Mouse (Mus musculus) forebrain, embryonic 15.5 days (tissue): ENCODE measurements around the gene AC124108.1. TPM values are rescaled to one million over a fixed set of nuclear protein-coding genes. Genes with fewer than 3 reads are reported as not detected.
A peak's percentile ranks its signal among the peaks of the same experiment; 100 is the strongest.

Source experiments
- ATAC-seq: fragments of 200-750 bp; cut with Nextera tagmentation; replicated peaks from 2 replicates; pipeline ENCODE4 v1.8.0; 2017; ENCODE audit warnings: mild to moderate bottlenecking, moderate TSS enrichment, moderate library complexity
- H3K27ac ChIP-seq: fragments of 300-500 bp; sonication (generic); replicated peaks from 2 replicates; pipeline ENCODE4 v1.5.1; 2015; ENCODE audit warnings: mild to moderate bottlenecking, inconsistent platforms
- H3K27me3 ChIP-seq: fragments of 300-500 bp; sonication (generic); 2 replicates; pipeline ENCODE4 v1.6.1; 2015; ENCODE audit warnings: inconsistent platforms
- H3K36me3 ChIP-seq: fragments of 300-500 bp; sonication (generic); 2 replicates; pipeline ENCODE4 v1.6.1; 2015; ENCODE audit warnings: mild to moderate bottlenecking, inconsistent platforms
- H3K4me1 ChIP-seq: fragments of 300-500 bp; sonication (generic); 2 replicates; pipeline ENCODE4 v1.6.1; 2015; ENCODE audit warnings: inconsistent platforms
- H3K4me2 ChIP-seq: fragments of 300-500 bp; sonication (generic); replicated peaks from 2 replicates; pipeline ENCODE4 v1.6.1; 2015; ENCODE audit warnings: mild to moderate bottlenecking, inconsistent platforms
- H3K4me3 ChIP-seq: fragments of 300-500 bp; sonication (generic); 2 replicates; pipeline ENCODE4 v1.5.1; 2015; ENCODE audit warnings: mild to moderate bottlenecking, inconsistent platforms
- H3K9ac ChIP-seq: fragments of 300-500 bp; sonication (generic); replicated peaks from 2 replicates; pipeline ENCODE4 v1.6.1; 2015; ENCODE audit warnings: mild to moderate bottlenecking, inconsistent platforms
- H3K9me3 ChIP-seq: fragments of 300-500 bp; sonication (generic); 2 replicates; pipeline ENCODE4 v1.6.1; 2016; ENCODE audit warnings: inconsistent platforms
- WGBS: fragments of 180-500 bp; shearing (Covaris S2); methylation state at CpG from one replicate; pipeline ENCODE4 v1.1.7; 2015; ENCODE audit warnings: mixed read lengths; 5-methylcytosine and 5-hydroxymethylcytosine counted together
- microRNA counts: library from miRNA; unstranded; fragments of <30 nt; microRNA quantifications from one replicate; lab custom pipeline; 2016
- microRNA-seq: library from miRNA; unstranded; fragments of <30 nt; microRNA quantifications from one replicate; pipeline ENCODE4, GENCODE M21; 2016
- polyA plus RNA-seq: library from polyadenylated mRNA; unstranded; fragments of >200 nt; fragmentation: Nextera tagmentation; extraction: Ambion mirVana; gene quantifications from 2 replicates; pipeline ENCODE4 v1.2.1, GENCODE M21; 2015

AC124108.1 gene
- polyA plus RNA-seq, 1 experiment from 2014 or later: 2.5 TPM

DNA sequence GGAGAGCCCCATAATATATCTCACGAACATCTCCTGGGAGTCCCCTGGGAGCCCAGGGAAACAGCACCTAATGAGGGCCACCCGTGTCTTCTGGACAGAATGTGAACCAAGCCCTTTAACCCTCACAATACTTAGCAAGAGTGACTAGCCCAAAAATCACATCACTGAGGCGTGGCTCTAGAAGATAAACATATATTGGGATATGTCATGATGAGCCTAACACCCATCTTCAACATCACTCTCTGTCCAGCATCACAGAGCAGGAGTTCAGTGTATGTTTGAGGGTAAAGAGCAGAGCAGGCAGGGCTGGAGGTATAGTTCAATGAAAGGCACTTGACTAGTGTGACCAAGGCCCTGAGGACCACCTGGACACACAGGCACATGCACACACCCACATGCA lies 38.4 kb downstream of the AC124108.1 start, which contains the start of gene Gm10188:
TSS of gene Gm10188 (minus strand) at position 101 of the 400 bp plus-strand sequence.
- 91% methylated on average over 3 of the region's 3 CpGs for WGBS
- Histone ChIP-seq H3K27ac (no peak within 1 kb of the TSS), H3K9ac (no peak within 1 kb of the TSS), H3K4me2 (no peak within 1 kb of the TSS), H3K27me3 (no peaks in the 10 kb centered on the region), H3K4me1 (peaks cover 3% of the 10 kb centered on the region; the same call in 1 of the 2 replicates), H3K9me3 (no peaks in the 10 kb centered on the region), H3K36me3 (no peaks in the 10 kb centered on the region), H3K4me3 (no peak within 1 kb of the TSS)
- no peak for ATAC-seq

DNA sequence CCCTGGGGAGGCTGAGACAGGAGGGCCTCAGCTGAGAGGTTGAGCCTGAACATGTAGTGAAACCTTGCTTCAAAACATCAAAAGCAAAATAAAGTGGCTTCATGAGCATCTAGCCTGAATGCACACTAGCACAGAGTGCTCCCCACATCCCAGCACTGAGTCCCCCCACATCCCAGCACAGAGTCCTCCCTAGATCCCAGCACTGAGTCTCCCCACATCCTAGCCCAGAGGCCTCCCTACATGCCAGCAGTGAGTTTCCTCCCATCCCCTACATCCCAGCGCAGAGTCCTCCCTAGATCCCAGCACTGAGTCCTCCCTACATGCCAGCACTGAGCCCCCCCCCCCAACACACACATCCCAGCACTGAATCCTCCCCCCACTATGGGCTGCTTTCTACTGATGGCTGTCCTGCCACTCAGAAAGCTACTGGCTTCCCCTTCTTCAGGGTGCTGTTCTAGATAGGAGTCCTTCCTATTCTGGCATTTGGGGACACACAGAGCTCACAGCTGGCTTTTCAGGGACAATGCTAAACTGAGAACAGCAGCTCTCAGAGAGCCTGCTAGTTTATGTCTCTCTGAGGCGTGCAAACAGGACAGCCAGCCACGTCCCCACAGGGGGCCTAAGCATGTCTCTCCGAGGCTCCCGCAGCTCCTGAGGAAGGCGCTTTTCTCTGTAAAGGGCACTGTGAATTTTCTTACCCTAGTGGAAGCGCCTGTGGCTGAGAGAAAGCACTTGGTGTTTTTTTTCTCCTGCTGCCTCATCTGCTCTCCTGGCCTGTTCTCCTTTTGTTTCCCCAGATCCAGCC lies 40.4 kb downstream of the AC124108.1 start:
- Histone ChIP-seq H3K9ac (no peak overlapping the region), H3K9me3 (no peaks in the 10 kb centered on the region)

DNA sequence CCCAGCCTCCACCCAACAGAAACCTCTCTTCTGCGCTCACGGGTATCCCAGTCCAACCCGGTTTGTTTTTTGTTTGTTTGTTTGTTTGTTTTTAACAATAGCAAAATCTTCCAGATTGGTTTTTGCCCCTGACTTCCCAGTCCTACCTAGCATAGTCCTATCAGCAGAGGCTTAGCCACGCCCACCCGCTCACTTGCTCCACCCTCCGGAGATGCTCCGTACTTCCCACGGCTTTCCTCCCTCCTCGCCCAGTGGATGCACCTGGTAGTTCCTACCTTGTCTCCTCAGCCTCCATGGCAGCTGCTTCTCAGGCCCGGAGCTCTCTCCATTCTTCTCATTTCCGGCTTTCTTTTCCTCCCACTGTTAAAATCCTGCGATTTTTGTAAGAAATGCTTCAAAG lies 42.3 kb downstream of the AC124108.1 start:
- WGBS: 21% methylated on average over 12 of the region's 12 CpGs
- no peaks in the 10 kb centered on the region for H3K36me3 ChIP-seq
- no peak overlapping the region for H3K4me2 ChIP-seq
- H3K9me3 ChIP-seq: no peaks in the 10 kb centered on the region
- no peak overlapping the region for H3K4me3 ChIP-seq
- ATAC-seq: 0 out of 2 replicates have a peak, but pooled peaks have one; percentile 61
- H3K4me1 ChIP-seq: peaks cover 3% of the 10 kb centered on the region; the same call in 1 of the 2 replicates
- H3K27me3 ChIP-seq: no peaks in the 10 kb centered on the region
- no peak overlapping the region for H3K27ac ChIP-seq
- no peak overlapping the region for H3K9ac ChIP-seq

More for the DNA sequence above, 40.4 kb downstream of the AC124108.1 start:
- Histone ChIP-seq H3K27ac (0 out of 2 replicates have a peak overlapping the region, but pooled peaks have one; percentile 7), H3K4me3 (no peak overlapping the region), H3K27me3 (no peaks in the 10 kb centered on the region), H3K4me2 (no peak overlapping the region), H3K36me3 (no peaks in the 10 kb centered on the region), H3K4me1 (peaks cover 3% of the 10 kb centered on the region; the same call in 1 of the 2 replicates)
- ATAC-seq: no peak
- 38% methylated on average over 7 of the region's 7 CpGs for WGBS

DNA sequence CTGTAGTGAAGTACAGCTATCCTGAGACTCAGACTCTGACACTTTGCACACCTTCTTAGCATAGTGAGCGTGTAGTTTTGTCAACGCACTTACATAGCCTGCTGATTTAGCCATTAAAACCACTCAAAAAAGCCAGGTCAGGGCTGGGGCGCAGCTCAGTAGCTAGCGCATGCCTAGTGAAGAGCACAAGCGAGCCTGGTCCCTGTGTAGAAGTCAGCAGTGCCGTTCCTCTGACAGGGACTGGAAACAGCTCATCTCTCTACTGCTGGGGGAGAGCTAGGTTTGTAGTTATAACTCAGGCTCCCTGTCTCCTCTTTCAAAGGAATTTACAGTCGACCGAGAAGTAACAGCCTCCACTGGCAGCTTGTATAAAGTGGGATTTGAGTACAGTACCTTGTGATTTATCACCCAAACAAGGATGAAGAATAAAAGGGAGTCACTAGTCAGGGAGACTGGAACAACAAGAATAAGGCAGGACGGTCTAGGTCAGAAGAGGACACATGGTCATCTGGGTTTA lies 43.6 kb downstream of the AC124108.1 start:
- WGBS: 75% methylated on average over 9 of the region's 9 CpGs

DNA sequence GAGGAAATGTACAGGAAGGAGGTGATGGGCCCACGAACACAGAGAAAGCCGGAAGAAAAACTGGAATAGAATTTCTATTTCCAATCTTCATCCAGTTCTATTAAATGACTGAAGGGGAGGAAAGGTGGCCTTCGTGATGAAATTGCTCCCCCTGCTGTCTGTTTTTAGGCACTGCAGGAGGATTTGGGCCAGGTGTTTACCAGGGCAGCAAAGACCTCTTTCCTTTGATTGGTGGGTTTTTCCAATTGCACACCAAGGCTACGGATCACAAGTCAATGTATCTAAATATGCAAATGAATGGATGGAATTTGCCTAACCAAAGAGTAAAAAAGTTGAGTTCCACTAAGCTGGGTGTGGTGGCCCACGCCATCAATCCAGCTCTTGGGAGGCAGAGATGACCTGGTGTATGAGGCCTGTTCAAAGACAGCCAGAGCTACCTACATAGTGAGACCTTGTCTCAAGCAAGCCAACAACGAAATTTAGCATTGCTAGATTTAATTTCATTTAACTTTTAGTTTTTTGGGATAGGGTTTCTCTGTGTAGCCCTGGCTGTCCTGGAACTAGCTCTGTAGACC lies 46.4 kb downstream of the AC124108.1 start:
- no peaks in the 10 kb centered on the region for H3K4me1 ChIP-seq
- H3K27ac ChIP-seq: no peak overlapping the region
- no peak overlapping the region for H3K4me2 ChIP-seq
- H3K36me3 ChIP-seq: no peaks in the 10 kb centered on the region
- no peak for ATAC-seq
- H3K9me3 ChIP-seq: no peaks in the 10 kb centered on the region
- H3K4me3 ChIP-seq: no peak overlapping the region
- no peak overlapping the region for H3K9ac ChIP-seq
- WGBS: 20% methylated on average over 6 of the region's 6 CpGs
- H3K27me3 ChIP-seq: no peaks in the 10 kb centered on the region

More for the DNA sequence above, 43.6 kb downstream of the AC124108.1 start:
- no peak for ATAC-seq
- H3K36me3 ChIP-seq: no peaks in the 10 kb centered on the region
- peaks cover 3% of the 10 kb centered on the region; the same call in 1 of the 2 replicates for H3K4me1 ChIP-seq
- no peaks in the 10 kb centered on the region for H3K9me3 ChIP-seq
- no peak overlapping the region for H3K4me2 ChIP-seq
- H3K9ac ChIP-seq: no peak overlapping the region
- H3K27me3 ChIP-seq: no peaks in the 10 kb centered on the region
- H3K4me3 ChIP-seq: no peak overlapping the region
- no peak overlapping the region for H3K27ac ChIP-seq

DNA sequence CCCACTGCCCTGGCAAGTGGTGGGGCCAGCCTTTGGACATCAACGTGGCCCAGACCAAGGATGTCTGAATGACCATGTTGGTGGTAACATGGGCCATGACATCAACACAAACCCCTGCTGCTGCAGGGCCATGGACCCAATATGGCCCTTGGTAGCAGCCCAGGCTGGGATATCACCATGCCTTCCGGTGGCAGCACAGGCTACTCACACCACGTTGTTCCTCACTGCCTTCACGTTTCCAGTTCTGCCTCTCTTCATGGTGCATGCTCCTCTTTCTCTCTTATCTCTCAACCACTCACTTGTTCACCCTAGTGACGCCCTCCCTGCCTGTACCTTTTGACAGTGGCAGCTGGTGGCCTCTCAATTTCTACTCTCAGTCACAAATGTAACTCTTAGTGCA lies 53.8 kb downstream of the AC124108.1 start:
- Histone ChIP-seq H3K9me3 (no peaks in the 10 kb centered on the region), H3K27ac (no peak overlapping the region), H3K36me3 (no peaks in the 10 kb centered on the region), H3K9ac (no peak overlapping the region), H3K4me3 (no peak overlapping the region), H3K4me1 (no peaks in the 10 kb centered on the region), H3K27me3 (no peaks in the 10 kb centered on the region), H3K4me2 (no peak overlapping the region)
- ATAC-seq: no peak
- 77% methylated on average over 5 of the region's 5 CpGs for WGBS

DNA sequence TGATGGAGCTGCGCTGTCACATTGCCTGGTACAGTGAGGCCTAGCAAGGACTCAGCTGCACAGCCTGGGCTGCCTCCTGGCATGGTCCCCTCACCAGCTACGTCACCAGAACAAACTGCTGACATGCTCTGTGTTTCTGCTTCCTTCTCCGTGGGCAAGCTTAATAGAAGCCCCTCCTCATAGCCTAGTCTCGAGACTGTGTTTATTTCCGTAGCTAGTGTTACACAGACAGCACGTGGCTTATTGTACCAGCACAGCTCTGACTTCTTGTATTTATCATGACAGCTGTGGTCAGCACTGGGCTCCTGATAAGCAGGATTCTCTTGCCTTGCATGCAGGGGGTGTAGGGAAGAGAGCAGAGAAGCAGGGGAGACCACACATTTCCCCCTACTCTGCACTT lies 54.9 kb downstream of the AC124108.1 start:
- no peaks in the 10 kb centered on the region for H3K4me1 ChIP-seq
- no peaks in the 10 kb centered on the region for H3K27me3 ChIP-seq
- H3K9ac ChIP-seq: no peak overlapping the region
- WGBS: 60% methylated on average over 6 of the region's 6 CpGs
- H3K9me3 ChIP-seq: no peaks in the 10 kb centered on the region
- no peak for ATAC-seq
- no peak overlapping the region for H3K4me2 ChIP-seq
- H3K4me3 ChIP-seq: no peak overlapping the region
- no peaks in the 10 kb centered on the region for H3K36me3 ChIP-seq
- no peak overlapping the region for H3K27ac ChIP-seq

DNA sequence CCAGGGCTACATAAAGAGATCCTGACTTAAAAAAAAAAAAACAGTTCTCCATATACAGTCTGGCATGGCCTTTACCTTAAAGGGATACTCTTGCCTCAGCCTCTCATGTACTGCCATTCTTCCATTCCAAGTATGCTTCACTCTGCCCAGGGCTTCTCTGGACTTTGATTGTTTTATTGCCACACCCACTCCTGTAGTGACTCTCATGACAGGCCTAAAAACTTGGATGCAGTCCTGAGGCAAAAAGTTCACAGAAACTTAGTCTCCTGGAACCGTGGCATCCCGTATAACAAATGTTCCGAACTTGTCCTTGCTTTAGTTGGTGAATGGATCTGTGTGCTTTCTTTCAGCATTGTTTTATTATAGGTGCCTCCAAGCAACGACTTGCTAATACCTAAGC lies 55.4 kb downstream of the AC124108.1 start:
- H3K4me1 ChIP-seq: no peaks in the 10 kb centered on the region
- no peak for ATAC-seq
- no peak overlapping the region for H3K9ac ChIP-seq
- H3K27me3 ChIP-seq: no peaks in the 10 kb centered on the region
- no peak overlapping the region for H3K4me2 ChIP-seq
- no peak overlapping the region for H3K27ac ChIP-seq
- H3K4me3 ChIP-seq: no peak overlapping the region
- no peaks in the 10 kb centered on the region for H3K9me3 ChIP-seq
- H3K36me3 ChIP-seq: no peaks in the 10 kb centered on the region
- 90% methylated on average over 4 of the region's 4 CpGs for WGBS

DNA sequence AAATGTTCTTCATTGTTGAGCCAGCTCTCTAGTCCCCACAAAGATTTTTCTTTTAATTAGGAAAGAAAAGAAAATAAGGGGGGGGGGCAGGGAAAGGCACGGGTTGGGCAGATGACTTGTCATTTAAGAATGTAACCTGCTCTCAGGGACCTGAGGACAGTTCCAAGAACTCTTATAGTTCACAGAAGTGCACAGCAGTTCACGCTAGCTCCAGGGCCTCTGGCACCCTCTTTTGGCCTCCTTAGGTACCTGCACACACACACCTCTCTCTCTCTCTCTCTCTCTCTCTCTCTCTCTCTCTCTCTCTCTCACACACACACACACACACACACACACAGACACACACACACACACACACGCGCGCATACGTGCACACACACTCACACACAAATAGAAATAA lies 63.2 kb downstream of the AC124108.1 start:
- 87% methylated on average over 6 of the region's 6 CpGs for WGBS

More for the DNA sequence above, 63.2 kb downstream of the AC124108.1 start:
- no peak overlapping the region for H3K4me2 ChIP-seq
- H3K4me1 ChIP-seq: no peaks in the 10 kb centered on the region
- H3K9ac ChIP-seq: no peak overlapping the region
- no peak overlapping the region for H3K27ac ChIP-seq
- H3K4me3 ChIP-seq: no peak overlapping the region
- H3K36me3 ChIP-seq: no peaks in the 10 kb centered on the region
- H3K27me3 ChIP-seq: no peaks in the 10 kb centered on the region
- H3K9me3 ChIP-seq: no peaks in the 10 kb centered on the region
- no peak for ATAC-seq

MicroRNA genes within 50 kb of the gene (microRNA counts, 519-probe panel; counts per million panel counts)
- 3,666 counts per million, percentile 88 among the panel's probes with 10 or more counts for microRNA mmu-miR-135b (lab: Ali Mortazavi, UCI)

Small RNAs within 50 kb of the gene (microRNA-seq; reads per million reads assigned to microRNA genes)
- 6,641 reads per million, percentile 94 among the genes with 10 or more reads in this experiment for gene Mir135b

Other genes with a start within 250 kb of the AC124108.1 start
- 1.8 and 2.4 TPM in 2 replicates for gene Slc45a3, start 228.5 kb upstream of the AC124108.1 start, polyA plus RNA-seq
- gene Elk4, start 183.8 kb upstream of the AC124108.1 start, polyA plus RNA-seq: 12.0 and 14.6 TPM in 2 replicates
- gene Mfsd4a, start 123.4 kb upstream of the AC124108.1 start, polyA plus RNA-seq: 8.8 and 8.9 TPM in 2 replicates
- 0.18 and 0.69 TPM in 2 replicates for gene Cdk18, start 51.8 kb upstream of the AC124108.1 start, polyA plus RNA-seq
- 13.9 and 16.2 TPM in 2 replicates for gene Lemd1, start within 50 bp of the AC124108.1 start, polyA plus RNA-seq
- 0.56 and 0.60 TPM in 2 replicates for gene Gm10188, start 38.3 kb downstream of the AC124108.1 start, polyA plus RNA-seq
- gene Klhdc8a, start 107.2 kb downstream of the AC124108.1 start, polyA plus RNA-seq: 2.4 and 3.1 TPM in 2 replicates
- 15.9 and 16.5 TPM in 2 replicates for gene Nuak2, start 124.7 kb downstream of the AC124108.1 start, polyA plus RNA-seq
- 33.1 and 33.3 TPM in 2 replicates for gene Tmcc2, start 199.8 kb downstream of the AC124108.1 start, polyA plus RNA-seq
- gene Dstyk, start 226.1 kb downstream of the AC124108.1 start, polyA plus RNA-seq: 11.3 and 13.2 TPM in 2 replicates